Mouse (Mus musculus): ENCODE results near the gene Zfp663.

Zfp663 gene

GRCm38 (mm10) chr2:165368496-165368895 lies at the start of gene Zfp663:
Gene Zfp663 (minus strand): TSS chr2:165368729.
- ChIA-PET POLR2A (no interaction called here), CTCF (no interaction called here)

- CTCF ChIA-PET = interaction anchor here in 3 of 4 experiments (0.5 to 2.2 kb wide), 6 partner anchors 9 to 70 kb away, joined by 3 to 12 read pairs (median 4); no protein-coding TSS in a partner anchor
- POLR2A ChIA-PET = interaction anchor here in 1 of 4 experiments (0.5 kb wide), 1 partner anchor 77 kb away, joined by 4 read pairs; no protein-coding TSS in a partner anchor
Observed at GRCm38 (mm10) chr2:165417291-165417690, 48.8 kb upstream of the Zfp663 start.

GRCm38 (mm10) chr2:165415795-165416194 lies 47.3 kb upstream of the Zfp663 start:
- POLR2A ChIA-PET = interaction anchor here in 1 of 4 experiments (1.1 kb wide), 1 partner anchor 51 kb away, joined by 3 read pairs; no protein-coding TSS in a partner anchor
- CTCF ChIA-PET = interaction anchor here in 1 of 4 experiments (0.5 to 1.2 kb wide), 4 partner anchors 8 to 471 kb away, joined by 3 to 4 read pairs (median 4); no protein-coding TSS in a partner anchor

- ChIA-PET POLR2A (interaction anchor here in 2 of 4 experiments (0.6 to 1.1 kb wide), 2 partner anchors 52 to 372 kb away, joined by 3 to 5 read pairs; no protein-coding TSS in a partner anchor), CTCF (interaction anchor here in 1 of 4 experiments (1.0 to 1.2 kb wide), 3 partner anchors 7 to 72 kb away, joined by 3 to 4 read pairs (median 4); no protein-coding TSS in a partner anchor)
Observed at GRCm38 (mm10) chr2:165415141-165415721, 46.7 kb upstream of the Zfp663 start.

GRCm38 (mm10) chr2:165414321-165414720 lies 45.8 kb upstream of the Zfp663 start:
- POLR2A ChIA-PET = interaction anchor here in 1 of 4 experiments (0.6 to 0.7 kb wide), 2 partner anchors 139 to 371 kb away, joined by 3 to 5 read pairs; no protein-coding TSS in a partner anchor
- CTCF ChIA-PET = interaction anchor here in 3 of 4 experiments (0.6 to 1.2 kb wide), 5 partner anchors 9 to 179 kb away, joined by 3 to 6 read pairs (median 5); no protein-coding TSS in a partner anchor

GRCm38 (mm10) chr2:165413884-165414283 lies 45.4 kb upstream of the Zfp663 start:
- POLR2A ChIA-PET = interaction anchor here in 2 of 4 experiments (0.6 to 0.7 kb wide), 2 partner anchors 139 to 592 kb away, joined by 3 read pairs; no protein-coding TSS in a partner anchor
- CTCF ChIA-PET = interaction anchor here in 3 of 4 experiments (0.6 to 1.2 kb wide), 6 partner anchors 9 to 180 kb away, joined by 3 to 6 read pairs (median 4); no protein-coding TSS in a partner anchor

- ChIA-PET CTCF (interaction anchor here (0.5 to 3.5 kb wide), 49 partner anchors 8 to 1636 kb away, joined by 3 to 50 read pairs (median 4); partner anchors contain the start of genes Elmo2 (in 1 of the 4), Pcif1 (in 1 of the 4) and Slc12a5 (in 1 of the 4)), POLR2A (interaction anchor here in 1 of 4 experiments (0.6 kb wide), 1 partner anchor 32 kb away, joined by 3 read pairs; no protein-coding TSS in a partner anchor)
Observed at GRCm38 (mm10) chr2:165407700-165408301, 39.3 kb upstream of the Zfp663 start.

- POLR2A ChIA-PET = interaction anchor here in 2 of 4 experiments (0.7 to 1.4 kb wide), 4 partner anchors 13 to 494 kb away, joined by 3 to 5 read pairs (median 3); partner anchors contain the start of gene Zfp335 (in 1 of the 2)
- CTCF ChIA-PET = interaction anchor here in 3 of 4 experiments (0.8 to 3.5 kb wide), 5 partner anchors 9 to 42 kb away, joined by 3 to 50 read pairs (median 4); no protein-coding TSS in a partner anchor
Observed at GRCm38 (mm10) chr2:165405351-165405750, 36.8 kb upstream of the Zfp663 start.

- ChIA-PET POLR2A (interaction anchor here in 1 of 4 experiments (0.9 kb wide), 1 partner anchor 13 kb away, joined by 3 read pairs; no protein-coding TSS in a partner anchor), CTCF (interaction anchor here in 3 of 4 experiments (0.8 to 1.4 kb wide), 4 partner anchors 9 to 330 kb away, joined by 3 to 5 read pairs (median 4); no protein-coding TSS in a partner anchor)
Observed at GRCm38 (mm10) chr2:165404951-165405350, 36.4 kb upstream of the Zfp663 start.

- CTCF ChIA-PET = interaction anchor here (0.5 to 7.6 kb wide), 15 partner anchors 9 to 1328 kb away, joined by 3 to 50 read pairs (median 4); partner anchors contain the start of genes Stk4 (in 1 of the 4) and Zfp334 (in 1 of the 4)
- POLR2A ChIA-PET = interaction anchor here (0.6 to 1.3 kb wide), 12 partner anchors 14 to 1118 kb away, joined by 3 to 6 read pairs (median 3); partner anchors contain the start of gene Neurl2 (in 1 of the 4)
Observed at GRCm38 (mm10) chr2:165398164-165398785, 29.7 kb upstream of the Zfp663 start.

- ChIA-PET CTCF (interaction anchor here (0.5 to 7.6 kb wide), 13 partner anchors 9 to 1327 kb away, joined by 3 to 50 read pairs (median 4); partner anchors contain the start of genes Stk4 (in 1 of the 4) and Zfp334 (in 1 of the 4)), POLR2A (interaction anchor here (0.6 to 1.3 kb wide), 11 partner anchors 18 to 1119 kb away, joined by 3 to 6 read pairs (median 3); partner anchors contain the start of genes Ncoa5 (in 1 of the 4) and Neurl2 (in 1 of the 4))
Observed at GRCm38 (mm10) chr2:165397502-165398163, 29.1 kb upstream of the Zfp663 start.

- CTCF ChIA-PET = interaction anchor here in 2 of 4 experiments (0.6 to 7.6 kb wide), 5 partner anchors 10 to 428 kb away, joined by 3 to 50 read pairs (median 6); no protein-coding TSS in a partner anchor
- POLR2A ChIA-PET = interaction anchor here in 2 of 4 experiments (0.6 to 0.9 kb wide), 3 partner anchors 362 to 571 kb away, joined by 3 read pairs; partner anchors contain the start of gene Ncoa5 (in 1 of the 2)
Observed at GRCm38 (mm10) chr2:165396831-165397501, 28.4 kb upstream of the Zfp663 start.

- ChIA-PET POLR2A (interaction anchor here in 1 of 4 experiments (0.9 to 1.2 kb wide), 3 partner anchors 13 to 515 kb away, joined by 3 to 5 read pairs (median 3); no protein-coding TSS in a partner anchor), CTCF (interaction anchor here (0.5 to 7.6 kb wide), 17 partner anchors 9 to 389 kb away, joined by 3 to 50 read pairs (median 4); no protein-coding TSS in a partner anchor)
Observed at GRCm38 (mm10) chr2:165392156-165392555, 23.6 kb upstream of the Zfp663 start.

- ChIA-PET POLR2A (interaction anchor here in 2 of 4 experiments (0.6 to 1.2 kb wide), 5 partner anchors 13 to 514 kb away, joined by 3 to 5 read pairs (median 3); no protein-coding TSS in a partner anchor), CTCF (interaction anchor here (0.6 to 7.6 kb wide), 15 partner anchors 9 to 229 kb away, joined by 3 to 50 read pairs (median 4); no protein-coding TSS in a partner anchor)
Observed at GRCm38 (mm10) chr2:165391561-165391960, 23.0 kb upstream of the Zfp663 start.

- POLR2A ChIA-PET = interaction anchor here in 1 of 4 experiments (0.5 kb wide), 1 partner anchor 14 kb away, joined by 3 read pairs; no protein-coding TSS in a partner anchor
- CTCF ChIA-PET = interaction anchor here in 1 of 4 experiments (0.6 kb wide), 1 partner anchor 442 kb away, joined by 3 read pairs; no protein-coding TSS in a partner anchor
Observed at GRCm38 (mm10) chr2:165389299-165389952, 20.9 kb upstream of the Zfp663 start.

Measured in embryonic stem cell, embryonic (primary cell).